Mouse (Mus musculus) skeletal muscle tissue, adult 2 months (tissue): ENCODE measurements around the gene Shmt2.

ENCODE experiments used
- DNase-seq: peaks from one replicate; pipeline ENCODE4 v3.0.0-alpha.2; 2012; ENCODE audit warnings: low read depth, low spot score

The Shmt2 gene

GRCm38 (mm10) chr10:127476541-127476940 lies 45.7 kb downstream of the Shmt2 start:
- no peak for DNase-seq

- no peak for DNase-seq
These were observed 47.1 kb downstream of the Shmt2 start for GRCm38 (mm10) chr10:127475175-127475574.

GRCm38 (mm10) chr10:127472722-127473121 lies 49.5 kb downstream of the Shmt2 start:
- no peak for DNase-seq

- no peak for DNase-seq
These were observed 50.8 kb downstream of the Shmt2 start for GRCm38 (mm10) chr10:127471281-127471988.
